Mouse (Mus musculus): ENCODE data around the gene Olfr145.
A peak's percentile ranks its signal among the peaks of the same experiment; 100 is the strongest.

Gene Olfr145

DNA sequence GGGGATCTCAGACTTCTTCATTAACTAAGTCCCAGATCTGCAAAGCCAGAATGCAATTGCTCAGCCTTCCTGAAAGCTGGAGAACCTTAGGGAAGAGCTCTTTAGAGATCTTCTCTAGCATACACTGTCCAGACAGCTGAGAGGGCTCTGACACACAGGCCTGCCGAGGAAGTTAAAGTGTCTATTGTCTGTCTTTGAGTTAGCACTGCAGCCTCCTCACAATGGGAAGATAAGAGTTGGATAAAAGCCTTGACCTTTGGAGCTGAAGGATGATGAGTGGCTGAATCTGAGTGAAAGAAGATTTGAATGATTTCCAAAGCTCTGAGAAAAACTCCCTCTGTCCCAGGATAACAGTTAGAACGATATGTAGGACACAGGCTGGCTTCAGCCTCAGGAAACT lies at the start of gene Olfr145:
TSS of gene Olfr145 (plus strand) at position 64 of the 400 bp plus-strand sequence.
- peak; percentile 5 for DNase-seq (ENCODE audit: low read depth, low spot score)

DNA sequence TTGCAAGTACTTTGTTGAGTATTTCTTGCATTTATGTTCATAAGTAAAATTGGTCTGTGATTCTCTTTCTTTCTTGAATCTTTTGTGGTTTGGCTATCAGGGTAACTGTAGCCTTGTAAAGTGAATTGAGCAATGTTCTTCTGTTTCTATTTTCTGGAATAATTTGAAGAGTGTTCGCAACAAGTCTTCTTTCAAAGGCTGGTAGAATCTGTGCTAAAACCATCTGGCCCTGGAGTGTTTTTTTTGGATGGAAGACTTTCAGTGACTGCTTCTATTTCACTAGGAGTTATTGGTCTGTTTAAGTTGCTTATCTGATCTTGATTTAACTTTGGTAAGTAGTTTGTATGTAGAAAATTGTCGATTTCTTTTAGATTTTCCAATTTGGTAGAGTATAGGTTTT lies 47.3 kb upstream of the Olfr145 start:
- DNase-seq (ENCODE audit: low read depth, low spot score), result no peak

DNA sequence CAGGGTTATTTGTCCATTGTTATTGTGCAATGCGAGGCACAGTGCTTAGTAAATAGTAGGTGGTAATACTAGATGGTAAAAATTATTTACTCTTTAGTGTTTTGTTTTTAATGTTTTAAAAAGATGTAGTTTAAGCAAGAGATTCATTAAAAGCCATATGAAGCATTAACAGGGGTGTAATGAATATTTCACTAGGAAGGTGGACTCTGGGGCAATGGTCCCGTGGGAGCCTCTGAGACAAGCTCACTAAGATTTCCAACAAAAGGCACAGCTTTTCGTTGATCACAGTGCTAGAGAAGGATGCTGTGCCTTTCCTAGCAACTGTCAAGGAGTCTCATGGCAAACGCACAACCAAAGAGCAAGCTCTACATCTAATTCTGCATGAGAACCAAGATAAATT lies 42.6 kb upstream of the Olfr145 start, which contains the start of gene Olfr877:
TSS of gene Olfr877 (plus strand) at position 301 of the 400 bp plus-strand sequence.
- DNase-seq (ENCODE audit: low read depth, low spot score), result no peak

DNA sequence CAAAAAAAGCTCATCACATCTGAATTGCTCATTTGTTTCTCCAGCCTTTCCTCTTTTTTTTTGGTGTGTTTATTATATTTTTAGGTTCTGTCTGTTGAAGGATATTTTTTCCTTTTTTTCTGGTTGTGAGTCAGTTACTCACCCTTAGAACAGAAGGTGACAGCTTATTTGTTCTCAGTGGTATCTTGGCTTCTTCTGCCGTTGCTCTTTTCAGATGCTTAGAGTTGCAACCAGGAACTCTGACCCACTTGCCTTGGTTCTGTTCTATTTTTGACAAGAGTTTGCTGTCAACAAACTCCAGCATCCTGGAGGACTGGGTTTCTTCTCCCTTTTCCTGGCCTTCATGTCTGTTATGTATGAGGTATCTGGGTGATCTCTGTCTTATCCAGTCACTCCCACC lies 33.2 kb upstream of the Olfr145 start:
- no peak for DNase-seq (ENCODE audit: low read depth, low spot score)

DNA sequence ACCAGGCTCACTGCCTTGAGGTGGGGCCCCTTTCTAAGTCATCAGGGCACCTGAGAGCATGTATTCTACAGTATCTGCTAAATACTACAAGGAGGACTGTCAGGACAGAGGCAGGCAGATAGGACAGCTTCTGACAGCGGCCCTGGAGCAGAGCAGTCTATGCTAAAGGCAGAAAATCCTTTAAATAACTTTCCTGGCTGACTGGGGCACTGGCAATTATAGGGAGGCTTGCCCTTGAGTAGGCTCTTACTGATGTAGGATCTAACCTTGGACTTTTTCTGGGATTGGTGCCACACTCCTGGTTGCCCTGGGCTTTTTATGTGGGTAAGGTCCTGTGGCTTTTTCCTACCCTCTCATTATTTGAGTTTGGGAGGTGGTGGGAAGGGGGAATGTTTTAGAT lies 26.3 kb upstream of the Olfr145 start:
- no peak for DNase-seq (ENCODE audit: low read depth, low spot score)

DNA sequence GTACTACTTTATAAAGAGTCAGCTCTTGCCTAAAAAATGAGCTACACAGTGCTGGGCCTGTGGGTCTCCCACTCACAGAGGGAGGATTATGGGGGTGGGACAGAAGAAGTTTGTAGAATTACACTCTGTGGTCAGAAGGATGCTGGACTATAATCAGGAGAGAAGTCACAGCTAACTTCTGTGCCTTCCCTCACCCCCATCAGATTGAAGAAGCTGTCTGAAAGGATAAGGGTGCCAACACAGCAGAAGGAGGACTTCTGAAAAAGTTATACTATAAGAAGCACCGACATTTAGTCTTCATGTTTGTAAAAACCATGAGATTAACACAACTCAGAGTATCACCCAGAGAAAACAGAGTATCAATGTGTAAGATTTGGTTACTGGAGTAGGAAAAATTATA lies 25.4 kb upstream of the Olfr145 start:
- no peak for DNase-seq (ENCODE audit: low read depth, low spot score)

DNA sequence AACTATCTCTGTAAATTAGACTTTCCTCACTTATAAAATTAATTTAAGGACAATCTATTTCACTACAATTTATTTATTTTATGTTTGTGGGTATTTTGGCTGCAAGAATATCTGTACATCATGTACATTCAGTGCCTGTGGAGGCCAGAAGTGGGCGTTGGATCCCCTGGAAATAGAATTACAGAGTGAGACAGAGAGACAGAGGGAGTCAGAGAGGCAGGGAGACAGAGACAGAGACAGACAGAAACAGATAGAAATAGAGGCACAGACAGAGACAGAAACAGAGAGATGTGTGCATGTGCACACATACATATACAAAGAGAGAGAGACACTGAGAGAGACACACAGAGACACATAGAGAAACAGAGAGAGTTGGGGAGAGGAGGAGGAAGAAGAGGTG lies 25.0 kb upstream of the Olfr145 start:
- DNase-seq (ENCODE audit: low read depth, low spot score), result no peak

DNA sequence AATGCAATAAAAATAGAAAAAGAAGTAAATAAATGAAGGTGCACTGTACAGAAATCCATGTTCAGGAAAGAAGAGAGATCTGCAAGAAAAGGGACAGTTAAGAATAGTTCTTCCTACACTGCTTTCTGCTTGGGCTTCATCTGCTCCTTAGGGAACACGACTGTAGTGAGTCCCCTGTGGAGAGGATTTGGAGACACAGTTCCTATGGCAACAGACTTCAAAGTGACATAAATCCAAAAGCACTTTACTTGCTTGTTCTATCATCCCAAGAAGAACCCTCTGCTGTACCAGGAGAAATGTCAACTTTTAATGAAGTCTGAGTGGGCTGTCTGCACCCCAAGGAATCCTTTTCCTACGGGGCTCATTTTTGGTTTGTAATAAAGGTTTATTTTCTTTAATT lies 5.6 kb upstream of the Olfr145 start:
- no peak for DNase-seq (ENCODE audit: low read depth, low spot score)

DNA sequence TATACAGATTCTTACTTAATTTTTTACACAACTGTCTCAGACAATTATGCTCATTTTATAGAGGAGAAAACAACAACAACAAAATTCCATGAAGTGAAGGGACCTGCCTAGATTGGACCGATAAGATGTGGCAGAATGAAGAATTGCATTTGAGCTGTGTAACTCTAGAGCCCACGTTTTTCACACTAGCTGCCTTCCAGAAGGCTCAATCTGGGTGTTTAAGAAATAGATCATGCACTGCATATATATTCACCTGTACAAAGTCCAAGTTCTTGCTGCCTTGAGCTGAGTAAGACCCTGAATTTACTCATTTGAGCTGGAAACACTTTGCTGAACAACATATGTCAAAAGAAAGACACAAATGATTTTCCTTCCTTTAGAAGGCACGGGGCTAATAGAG lies 9.0 kb downstream of the Olfr145 start:
- no peak for DNase-seq (ENCODE audit: low read depth, low spot score)

DNA sequence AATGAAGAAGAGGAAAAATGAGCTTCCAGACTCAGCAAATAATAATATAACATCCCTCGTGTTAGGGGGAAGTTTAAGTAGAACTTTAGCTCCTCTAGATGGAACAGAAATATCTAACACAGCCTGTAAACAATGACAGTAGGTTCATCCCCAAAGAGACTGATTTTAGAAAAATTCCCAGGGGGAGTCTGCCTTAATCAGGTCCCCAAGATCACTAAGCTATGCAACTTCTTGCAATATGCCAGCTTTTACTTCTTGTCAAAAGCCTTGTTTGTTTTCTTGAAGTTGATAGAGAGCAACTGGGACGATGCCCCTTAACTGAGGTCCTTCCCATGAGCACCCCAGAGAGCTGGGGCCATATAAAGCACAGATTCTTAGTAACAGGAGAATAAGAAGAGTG lies 21.0 kb downstream of the Olfr145 start, which contains the start of gene Olfr878:
TSS of gene Olfr878 (plus strand) at position 301 of the 400 bp plus-strand sequence.
- no peak for DNase-seq (ENCODE audit: low read depth, low spot score)

DNA sequence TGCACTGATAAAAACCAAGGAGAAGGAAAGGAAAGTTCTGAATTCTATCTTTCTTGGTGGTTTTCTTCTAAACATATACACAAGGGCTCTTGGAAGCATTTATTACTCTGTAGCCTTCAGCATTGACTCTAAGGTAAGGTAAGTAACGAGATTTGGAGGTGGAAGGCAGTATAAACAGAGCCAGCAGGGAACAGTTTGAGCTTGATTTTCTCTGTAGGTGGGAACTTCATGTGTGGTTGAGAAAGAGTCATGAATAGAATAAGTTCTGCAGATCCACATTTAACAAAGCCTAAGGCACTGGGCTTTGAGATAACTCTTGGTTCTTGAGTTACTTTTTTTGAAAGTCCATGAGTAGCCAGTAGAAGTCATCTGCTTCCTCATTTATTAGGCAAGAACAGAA lies 21.5 kb downstream of the Olfr145 start:
- no peak for DNase-seq (ENCODE audit: low read depth, low spot score)

DNA sequence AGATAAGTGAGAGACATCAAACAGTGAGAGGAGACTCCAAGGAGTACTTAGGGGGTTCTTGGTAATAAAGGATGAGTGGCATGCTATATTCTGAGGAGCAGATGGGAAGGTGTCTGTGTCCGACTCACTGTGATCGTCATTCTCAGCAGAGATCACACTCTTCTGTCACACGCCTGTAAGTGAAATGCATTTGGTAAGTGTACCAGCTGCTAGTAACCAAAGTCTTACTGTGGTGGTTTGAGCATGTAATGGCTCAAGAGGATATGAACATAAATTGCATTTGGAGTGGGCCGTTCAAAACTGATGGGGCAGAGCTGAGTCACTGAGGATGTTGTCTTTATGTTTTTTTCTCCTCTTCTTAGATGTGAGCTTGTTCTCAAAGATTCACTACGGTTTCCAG lies 27.7 kb downstream of the Olfr145 start:
- DNase-seq (ENCODE audit: low read depth, low spot score), result no peak

DNA sequence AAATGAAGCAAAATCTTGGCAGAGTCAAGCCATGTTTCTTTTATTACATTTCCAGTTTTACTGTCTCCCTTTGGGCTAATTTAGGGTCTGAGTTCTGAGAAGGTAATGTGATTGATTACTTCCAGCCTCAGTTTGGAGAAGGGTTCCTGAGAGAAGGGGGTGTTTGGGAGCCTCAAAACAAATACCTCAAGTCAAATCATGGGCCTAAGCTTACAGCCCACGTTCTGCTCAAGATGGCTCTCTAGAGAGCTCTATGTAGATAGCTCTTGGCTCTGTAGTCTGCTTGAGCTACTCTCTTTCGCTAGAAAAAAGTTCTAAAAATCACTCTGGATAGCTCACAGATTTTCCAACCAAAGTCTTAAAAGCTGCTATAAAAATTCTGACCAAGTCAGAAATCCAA lies 28.9 kb downstream of the Olfr145 start:
- DNase-seq (ENCODE audit: low read depth, low spot score), result no peak

DNA sequence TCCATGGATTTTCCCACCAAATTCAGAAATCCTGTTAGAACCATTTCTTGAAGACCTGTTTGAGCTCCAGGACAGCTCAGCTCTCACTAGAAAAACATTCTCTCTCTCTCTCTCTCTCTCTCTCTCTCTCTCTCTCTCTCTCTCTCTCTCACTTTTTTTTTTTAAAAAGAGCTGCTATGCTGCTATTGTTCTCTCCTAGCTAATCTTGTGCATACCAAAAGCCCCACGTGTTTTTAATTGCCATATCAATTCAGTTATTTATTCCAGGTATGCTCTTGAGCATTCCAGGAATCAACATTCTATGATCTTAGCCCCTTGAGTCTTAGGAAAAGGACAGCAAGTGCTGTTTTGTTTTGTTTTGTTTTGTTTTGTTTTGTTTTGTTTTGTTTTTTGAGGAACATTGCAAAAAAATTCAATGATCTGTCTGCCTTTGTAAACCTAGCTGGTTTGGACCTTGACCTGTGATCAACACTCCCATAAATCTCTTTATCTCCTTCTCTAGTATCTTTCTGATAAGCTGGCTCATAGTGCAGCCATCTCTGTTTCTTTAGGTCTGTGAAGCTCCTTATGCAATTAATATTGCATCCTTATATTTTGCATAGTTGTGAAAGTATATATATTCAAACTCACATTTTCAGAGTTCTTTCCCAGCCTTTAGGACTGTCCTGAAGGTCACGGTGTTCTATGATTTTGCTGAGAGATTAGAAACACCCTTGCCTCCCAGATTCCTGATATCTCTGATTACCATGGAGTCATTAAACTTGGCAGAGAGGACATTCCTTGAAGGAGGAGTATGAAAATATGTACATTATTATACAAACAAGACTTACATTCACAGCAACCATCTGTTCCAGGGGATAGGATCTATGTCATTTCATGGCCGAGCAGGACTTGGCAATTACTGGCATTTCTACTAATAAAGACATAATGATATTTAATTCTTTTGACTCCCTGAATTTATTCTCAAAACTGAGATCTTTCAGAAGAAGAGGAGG lies 29.8 kb downstream of the Olfr145 start:
- DNase-seq (ENCODE audit: low read depth, low spot score), result no peak

DNA sequence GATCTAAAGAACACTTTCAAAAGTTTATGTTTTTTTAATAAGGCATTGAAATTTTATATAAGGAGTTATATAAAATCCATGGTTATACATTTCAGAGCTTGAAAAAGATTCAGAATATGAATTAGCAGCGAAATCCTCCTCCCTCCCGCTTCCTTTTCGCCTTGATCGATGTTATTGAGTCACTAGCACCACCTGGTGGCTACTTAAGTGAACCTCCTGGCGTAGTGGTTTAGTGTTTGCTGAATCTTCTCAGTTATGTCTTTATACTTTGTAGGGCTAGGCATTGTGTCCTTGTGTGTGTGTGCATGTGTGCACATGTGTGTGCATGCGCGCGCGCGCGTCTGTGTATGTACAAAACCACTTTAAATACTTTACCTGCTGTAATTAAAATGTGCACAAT lies 36.0 kb downstream of the Olfr145 start:
- DNase-seq (ENCODE audit: low read depth, low spot score), result peak; percentile 77

DNA sequence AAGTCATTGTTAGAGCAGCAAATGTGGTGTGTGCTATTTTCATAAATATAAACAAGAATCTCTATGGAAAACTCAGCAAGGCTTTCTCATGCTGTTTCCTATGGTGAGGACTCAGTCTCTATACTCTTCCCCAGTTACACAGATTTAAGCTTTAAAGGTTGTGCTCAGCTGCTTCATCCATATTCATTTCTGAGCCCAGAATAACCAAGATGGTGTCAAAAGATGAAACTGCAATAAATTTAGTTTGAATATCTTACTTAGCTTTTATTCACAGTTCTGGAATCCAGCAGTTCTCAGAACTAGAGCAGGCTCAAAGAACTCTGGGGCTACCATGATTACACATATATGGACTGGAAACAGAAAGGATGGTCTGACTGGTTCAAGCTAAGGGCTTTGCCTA lies 37.6 kb downstream of the Olfr145 start:
- DNase-seq (ENCODE audit: low read depth, low spot score), result no peak

DNA sequence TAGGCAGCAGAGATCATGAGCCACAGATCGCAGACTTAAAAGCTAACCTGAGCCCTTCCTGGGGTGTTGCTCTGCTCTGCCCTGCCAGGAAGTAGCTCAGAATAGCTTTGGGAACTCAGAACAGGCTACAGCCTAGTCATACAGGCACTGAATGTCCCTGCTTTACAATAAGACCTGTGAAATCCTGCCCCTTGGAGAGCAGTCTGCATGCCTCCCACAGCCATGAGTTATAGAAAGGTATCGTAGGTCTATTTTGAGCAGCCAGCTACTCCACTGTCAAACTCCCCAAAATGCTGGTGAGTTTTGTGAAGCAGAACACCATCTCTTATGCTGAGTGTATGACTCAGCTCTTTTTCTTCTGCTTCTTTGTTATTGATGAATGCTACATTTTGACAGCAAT lies 44.6 kb downstream of the Olfr145 start:
- peak; percentile 1 for DNase-seq (ENCODE audit: low read depth, low spot score)
